Mouse (Mus musculus) activated CD4-positive, CD25-positive, alpha-beta regulatory T cell, adult 4 months (primary cell): ENCODE measurements around the gene Rab31. TPM values are rescaled to one million over a fixed set of nuclear protein-coding genes. Genes with fewer than 3 reads are reported as not detected.

ENCODE experiments used
- ATAC-seq: one replicate; pipeline ENCODE4 v1.8.0; 2017
- polyA plus RNA-seq, 2 experiments: library from polyadenylated mRNA; unstranded; fragments of 100-300 nt; shearing (Covaris generic); gene quantifications; one replicate each; pipeline ENCODE4 v1.2.1; 2017

Rab31 gene
- polyA plus RNA-seq, 2 experiments from 2014 or later, result 2.6 to 3.0 TPM

DNA sequence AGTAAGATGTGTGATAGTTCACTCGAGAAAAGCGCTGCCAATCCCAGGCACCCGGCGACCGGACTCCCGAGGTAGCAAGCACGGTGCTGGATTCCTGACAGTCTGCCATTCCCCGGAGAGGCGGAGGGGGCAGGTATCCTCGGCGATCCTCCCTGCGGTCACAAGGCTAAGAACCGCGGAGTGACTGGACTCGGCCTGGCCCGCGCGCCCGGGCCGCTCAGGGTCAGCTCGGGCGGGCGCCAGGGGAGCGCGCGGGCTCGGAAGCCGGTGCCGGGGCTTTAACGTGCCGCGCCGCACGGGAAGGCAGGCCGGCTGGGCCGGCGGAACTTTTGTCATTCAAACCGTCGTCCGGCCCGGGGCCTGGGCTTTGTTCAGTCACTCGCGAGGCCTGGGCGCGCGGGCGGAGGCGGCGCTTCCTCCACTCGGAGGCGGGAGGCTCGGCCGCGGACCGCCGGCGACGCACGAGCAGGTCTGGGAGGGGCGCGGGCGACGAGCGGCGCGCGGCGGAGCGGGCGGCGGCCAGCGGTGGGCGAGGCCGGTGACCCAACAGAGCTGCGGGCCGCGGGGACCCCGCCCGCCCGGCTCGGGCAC, 10.1 kb upstream of the Rab31 start, which contains the start of gene Ppp4r1:
TSS of gene Ppp4r1 (plus strand) at position 23 of the 591 bp plus-strand sequence.
- peak; percentile 37 for ATAC-seq

DNA sequence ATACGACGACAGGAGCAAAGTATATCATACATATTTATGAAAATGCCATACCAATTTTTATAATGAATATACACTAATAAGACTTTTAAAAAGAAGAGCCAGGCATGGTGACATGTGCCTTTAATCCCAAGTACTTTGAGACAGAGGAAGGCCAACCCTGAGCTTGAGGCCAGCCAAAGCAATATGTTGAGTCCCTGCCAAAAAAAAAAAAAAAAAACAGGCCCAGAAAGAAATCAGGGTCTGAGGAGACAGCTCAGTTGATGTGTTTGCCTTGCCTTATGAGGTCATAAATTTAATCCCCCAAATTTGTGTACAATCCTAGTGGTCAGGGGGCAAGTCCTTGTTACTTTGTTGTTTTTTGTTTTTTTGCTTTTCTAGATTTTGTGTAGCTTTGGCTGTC, 8.4 kb upstream of the Rab31 start:
- ATAC-seq, result no peak

DNA sequence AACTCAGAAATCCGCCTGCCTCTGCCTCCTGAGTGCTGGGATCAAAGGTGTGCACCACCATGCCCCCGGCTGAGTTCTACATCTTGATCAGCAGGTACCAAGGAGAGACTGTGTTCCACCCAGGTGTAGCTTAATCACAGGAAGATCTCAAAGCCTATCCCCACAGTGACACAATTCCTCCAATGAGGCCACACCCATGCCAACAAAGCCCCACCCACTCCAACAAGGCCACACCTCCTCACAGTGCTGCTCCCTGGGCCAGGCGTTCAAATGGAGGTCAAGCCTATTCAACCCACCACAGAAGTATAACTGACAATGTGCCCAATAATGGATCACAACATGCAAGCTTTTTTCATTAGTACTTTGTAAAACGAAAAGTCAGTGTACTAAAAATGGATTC, 4.9 kb upstream of the Rab31 start:
- no peak for ATAC-seq

DNA sequence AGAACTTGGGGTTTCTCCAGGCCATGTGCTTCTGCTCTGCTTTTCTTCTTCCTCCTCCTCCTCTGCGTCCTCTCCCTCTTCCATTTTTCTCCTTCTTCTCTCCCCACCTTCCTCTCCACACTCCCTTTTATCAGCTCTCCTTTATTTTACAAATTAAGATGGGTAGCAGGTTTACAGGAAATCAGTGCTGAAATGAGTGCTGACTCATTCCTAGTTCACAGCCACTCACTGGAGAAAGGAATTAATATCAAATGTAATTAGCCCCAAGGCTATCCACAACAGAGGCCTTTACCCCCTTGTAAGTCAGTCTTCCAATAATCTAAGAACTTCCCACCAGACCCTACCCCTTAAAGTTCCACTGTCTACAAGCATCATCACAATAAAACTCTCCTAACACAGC, 3.7 kb upstream of the Rab31 start:
- no peak for ATAC-seq

DNA sequence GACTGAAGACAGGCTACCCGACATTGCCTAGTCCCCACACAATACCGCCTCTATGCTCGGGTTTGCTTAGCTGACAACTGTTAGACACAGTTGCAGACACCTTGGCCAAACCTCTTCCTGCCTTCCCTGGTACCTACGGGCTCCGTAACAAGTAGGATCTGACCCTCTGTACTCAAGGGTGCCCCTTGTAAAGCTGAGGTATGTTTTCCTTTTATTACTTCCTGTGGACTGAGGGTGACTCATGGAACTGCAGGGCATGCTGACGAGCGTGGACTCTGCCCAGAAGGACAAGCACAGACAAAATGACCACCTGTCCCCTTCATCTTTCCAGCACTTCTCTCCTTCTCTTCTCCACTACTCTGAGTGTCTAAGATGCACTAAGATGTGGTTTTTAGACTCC, 1.9 kb upstream of the Rab31 start:
- no peak for ATAC-seq

DNA sequence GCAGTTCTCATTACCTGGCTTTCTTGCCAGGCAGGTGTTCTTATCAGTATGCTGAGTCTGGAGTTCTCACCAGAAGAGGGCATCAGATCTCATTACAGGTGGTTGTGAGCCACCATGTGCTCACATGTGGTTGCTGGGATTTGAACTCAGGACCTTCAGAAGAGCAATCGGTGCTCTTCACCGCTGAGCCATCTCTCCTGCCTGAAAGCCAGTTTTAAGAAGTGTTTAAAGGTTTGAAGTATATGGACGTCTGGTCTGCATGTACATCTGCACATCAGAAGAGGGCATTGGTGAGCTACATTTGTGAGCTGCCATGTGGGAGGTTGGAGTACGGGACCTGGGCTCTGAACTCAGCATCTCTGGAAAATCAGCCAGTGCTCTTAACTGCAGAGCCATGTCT, 1.1 kb upstream of the Rab31 start:
- ATAC-seq, result no peak

DNA sequence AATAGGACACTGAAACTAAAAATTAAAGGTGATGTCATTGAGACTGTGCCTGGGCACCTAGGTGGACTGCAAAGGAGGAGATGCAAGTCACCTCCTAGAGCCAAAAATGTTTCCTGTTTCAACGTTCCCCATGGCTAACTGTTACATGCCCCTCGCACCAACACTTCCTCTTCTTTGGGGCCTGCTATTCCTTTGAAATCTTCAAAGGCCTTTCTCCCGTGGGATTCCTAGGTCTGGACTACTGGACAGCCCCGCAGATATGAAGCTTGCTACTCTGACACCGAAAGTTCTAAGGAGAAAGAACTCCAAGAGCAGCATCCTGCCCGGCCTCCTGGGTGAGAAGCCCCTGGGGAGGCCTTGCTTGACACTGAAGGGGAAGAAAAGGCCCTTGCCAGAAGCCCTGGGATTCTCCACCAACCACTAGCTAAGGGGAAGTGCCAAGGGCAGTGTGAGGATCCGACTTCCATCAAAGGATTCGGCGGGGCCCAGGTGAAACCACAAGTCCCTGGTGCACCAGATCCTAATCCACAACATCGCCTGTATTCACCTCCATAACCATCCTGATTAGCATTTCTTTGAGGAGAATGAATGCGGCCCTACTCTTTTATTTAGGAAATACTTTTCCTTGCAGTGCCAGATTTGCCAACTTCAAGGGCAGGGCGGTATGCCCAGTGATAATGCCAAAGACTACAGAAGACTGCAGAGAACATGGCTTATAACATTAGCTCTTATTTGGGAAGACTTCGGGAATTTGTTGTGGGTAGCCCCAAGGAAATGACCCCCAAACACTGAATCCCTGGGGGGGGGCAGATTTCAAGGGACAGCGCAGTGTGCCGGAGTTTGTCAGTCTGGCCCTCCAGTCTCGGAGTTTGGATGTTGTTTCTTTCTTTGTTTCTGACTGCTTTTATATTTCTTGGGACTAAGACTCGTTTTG, 1.3 kb downstream of the Rab31 start:
- ATAC-seq, result no peak

DNA sequence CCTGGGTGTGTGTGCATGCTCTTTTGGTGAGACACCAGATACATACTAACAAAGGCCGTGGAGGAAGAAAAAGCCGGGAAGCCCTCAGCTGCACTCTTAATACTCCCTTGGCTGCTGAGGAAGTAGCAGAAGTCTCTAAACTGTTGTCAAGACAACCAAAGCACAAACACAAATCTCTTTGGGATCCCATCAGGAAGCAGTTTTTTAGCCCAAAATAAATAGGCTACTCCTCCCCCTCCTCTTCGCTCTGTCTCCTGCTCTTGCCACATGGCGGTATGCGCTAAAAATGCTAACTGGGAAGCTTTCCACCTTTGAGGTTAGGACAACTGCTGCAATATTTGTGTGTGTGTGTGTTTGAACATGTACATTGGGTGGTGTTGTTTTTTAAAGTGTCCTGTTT, 4.1 kb downstream of the Rab31 start:
- ATAC-seq, result no peak

DNA sequence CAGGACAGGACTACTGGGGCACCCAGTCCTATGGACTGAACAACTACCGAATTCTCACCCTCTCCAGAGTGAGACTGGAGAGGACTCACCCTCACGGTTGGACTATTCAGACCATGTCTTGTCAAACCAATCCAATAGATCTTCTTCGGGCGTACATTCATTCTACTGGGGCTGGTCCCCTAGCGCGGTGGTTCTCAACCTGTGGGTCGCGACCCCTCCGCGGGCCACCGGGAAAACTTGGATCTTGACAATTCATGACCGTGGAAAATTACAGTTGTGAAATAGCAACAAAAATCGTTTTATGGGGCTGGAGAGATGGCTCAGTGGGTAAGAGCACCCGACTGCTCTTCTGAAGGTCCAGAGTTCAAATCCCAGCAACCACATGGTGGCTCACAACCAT, 9.3 kb downstream of the Rab31 start:
- ATAC-seq, result no peak

DNA sequence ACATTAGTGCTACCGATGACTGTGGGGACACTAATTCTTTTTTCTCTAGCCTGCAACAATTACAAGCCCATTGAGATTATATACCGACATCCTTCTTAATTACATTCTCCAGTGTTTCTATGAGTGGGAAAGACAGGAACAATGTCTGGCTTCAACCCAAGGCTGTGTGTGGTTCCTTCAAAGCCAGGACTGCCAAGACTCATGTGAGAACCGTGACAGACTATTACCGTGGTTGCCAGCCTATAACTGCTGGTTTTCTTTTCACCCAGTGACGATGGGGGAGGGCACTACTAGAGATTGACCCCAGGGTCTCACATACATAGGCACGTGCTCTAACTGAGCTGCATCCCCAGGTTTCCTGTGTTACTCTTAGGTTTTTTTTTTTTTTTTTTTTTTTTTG, 15.4 kb downstream of the Rab31 start:
- no peak for ATAC-seq

DNA sequence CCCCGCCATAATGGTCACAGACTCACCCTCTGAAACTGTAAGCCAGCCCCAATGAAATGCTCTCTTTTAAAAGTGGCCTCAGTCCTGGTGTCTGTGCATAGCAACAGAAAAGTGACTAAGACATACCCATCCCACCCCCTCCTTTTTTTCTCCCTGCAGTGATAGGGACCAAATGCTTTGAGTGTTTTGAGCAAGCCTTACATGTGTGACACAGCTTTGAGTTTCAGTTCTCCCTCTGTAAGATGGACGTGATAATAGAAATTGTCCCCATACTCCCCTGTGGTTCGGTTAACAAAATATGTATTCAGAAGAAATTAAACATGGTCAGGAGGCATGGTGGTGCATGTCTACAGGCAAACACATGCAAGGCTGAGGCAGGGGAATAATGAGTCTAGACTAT, 16.7 kb downstream of the Rab31 start:
- ATAC-seq, result no peak

DNA sequence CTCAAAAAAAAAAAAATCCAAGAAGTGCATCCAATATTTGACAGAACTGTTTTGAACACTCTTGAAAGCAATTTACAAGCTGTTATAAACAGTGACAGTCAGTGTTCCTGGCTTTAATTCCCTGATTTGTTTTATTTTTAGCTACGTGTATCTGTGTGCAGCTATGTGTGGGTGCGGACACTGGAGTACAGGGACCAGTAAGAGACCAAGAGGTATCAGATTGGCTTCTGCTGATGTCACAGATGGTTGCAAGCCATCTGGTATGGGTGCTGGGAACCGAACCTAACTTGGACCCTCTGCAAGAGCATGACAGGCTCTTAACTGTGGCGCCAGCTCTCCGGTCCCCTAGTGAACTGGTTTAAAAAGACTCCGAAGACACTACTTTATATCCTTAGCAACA, 19.4 kb downstream of the Rab31 start:
- ATAC-seq, result no peak

DNA sequence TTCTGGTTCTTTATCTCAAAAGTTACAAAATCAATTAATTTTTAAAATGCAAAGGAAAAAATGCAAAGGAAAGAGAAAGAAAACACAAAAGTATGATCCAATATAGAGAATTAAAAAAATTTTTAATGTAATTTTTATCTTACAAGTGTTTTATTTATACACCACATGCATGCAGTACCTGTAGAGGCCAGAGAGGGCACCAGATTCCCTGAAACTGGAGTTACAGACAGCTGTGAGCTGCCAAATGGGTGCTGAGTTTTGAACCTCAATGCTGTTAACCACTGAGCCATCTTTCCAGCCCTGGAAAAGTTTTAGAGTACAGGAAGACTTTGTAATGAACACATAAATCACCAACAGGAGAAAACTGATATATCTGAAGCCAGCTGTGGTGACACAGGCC, 22.3 kb downstream of the Rab31 start:
- no peak for ATAC-seq

DNA sequence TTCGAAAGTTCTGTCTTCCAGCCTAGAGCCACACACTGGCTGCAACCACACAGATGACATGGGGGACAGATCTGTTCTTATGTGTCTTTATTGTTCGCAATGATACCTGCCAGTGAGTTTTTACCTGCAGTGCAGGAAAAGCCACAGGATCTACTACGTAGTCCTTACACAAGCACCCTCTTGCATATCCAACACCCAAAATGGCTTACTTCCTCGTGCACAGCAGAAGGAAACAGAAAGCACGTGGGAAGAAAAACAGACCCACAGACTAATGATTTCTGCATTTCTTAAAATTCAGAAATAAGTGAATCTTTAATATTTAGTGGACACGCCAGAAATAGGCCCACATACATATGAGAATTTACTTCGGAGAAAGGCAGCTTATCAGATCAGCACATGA, 22.7 kb downstream of the Rab31 start:
- ATAC-seq, result no peak

DNA sequence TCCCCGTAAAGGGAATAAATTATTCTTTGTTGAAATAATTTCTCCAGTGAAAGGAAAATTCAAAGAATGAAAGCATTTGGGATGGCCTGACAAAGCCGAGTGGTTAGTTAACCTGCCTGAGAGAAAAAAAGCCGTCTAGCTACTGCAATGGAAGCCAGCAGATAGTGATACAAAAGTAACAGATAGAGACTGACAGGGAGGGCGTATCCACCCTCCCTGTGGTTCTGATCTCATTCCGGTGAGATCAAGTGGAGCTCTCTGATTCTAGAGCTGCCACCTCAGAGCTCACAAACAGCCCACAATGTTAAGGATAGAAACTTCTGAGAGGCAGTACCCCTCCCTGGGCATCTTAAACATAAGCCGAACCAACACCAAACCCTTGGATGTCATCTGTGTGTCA, 23.6 kb downstream of the Rab31 start:
- no peak for ATAC-seq

DNA sequence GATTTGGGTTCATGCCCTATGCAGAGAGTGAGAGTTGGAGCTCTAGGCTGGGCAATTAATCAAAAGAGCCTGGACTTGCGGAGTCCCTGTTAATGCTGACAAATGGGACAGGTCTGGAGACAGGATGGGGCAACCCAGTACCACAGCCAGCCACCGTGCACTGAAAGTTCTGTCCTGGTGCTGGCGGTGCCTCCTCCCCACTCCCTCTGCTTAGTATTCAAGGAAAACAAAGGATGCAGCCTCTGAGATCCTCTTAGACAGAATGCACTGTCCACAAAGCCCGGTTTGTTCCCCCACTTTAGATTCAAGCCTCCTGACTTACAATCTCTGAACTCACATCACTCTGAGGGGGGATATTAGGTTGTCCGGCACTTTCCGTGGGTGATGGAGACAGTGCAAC, 26.2 kb downstream of the Rab31 start:
- no peak for ATAC-seq

DNA sequence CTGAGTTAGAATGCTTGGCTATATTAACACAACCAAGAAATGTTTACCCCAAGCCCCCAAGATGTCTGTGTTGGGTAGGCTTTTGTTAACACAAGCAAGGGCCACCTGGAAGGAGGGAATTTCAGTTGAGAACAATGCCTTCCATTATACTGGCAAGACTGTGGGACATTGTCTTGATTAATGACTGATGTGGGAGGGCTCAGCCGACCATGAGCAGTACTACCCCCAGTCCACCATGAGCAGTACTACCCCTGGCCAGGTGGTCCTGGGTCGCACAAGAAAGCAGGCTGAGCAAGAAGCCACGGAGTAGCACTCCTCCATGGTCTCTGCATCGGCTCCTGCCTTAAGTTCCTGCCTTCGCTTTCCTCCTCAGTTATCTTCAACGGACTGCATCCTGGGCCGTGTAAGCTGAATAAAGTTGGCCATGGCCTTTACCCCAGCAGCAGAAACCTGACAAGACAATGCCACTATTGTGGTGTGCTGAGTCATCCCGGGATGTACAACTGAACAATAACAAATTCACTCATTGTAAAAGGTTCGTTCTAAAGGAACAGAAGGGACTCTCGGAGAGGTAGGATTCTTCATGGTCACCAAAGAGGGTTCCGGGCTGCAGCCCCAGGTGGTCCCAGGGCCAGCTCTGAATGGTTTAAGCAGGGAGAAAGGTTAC, 28.8 kb downstream of the Rab31 start:
- no peak for ATAC-seq

DNA sequence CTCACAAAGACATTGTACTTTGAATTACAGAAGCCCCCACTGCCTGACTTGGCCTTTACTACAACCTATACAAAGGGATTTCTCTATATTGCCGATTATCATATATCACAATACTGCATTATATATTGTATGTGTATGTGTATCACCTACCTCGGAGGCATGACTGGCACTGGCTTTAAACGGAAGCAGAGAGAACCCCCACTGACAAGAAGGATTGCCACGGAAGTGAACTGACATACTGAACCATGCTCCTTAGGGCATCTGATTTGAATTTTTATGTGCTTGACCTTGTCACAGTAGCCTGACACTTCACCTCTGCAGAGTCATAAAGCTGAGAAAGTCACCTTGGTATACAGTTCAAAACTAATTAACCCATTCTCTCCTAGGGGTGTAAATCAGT, 29.6 kb downstream of the Rab31 start:
- no peak for ATAC-seq

DNA sequence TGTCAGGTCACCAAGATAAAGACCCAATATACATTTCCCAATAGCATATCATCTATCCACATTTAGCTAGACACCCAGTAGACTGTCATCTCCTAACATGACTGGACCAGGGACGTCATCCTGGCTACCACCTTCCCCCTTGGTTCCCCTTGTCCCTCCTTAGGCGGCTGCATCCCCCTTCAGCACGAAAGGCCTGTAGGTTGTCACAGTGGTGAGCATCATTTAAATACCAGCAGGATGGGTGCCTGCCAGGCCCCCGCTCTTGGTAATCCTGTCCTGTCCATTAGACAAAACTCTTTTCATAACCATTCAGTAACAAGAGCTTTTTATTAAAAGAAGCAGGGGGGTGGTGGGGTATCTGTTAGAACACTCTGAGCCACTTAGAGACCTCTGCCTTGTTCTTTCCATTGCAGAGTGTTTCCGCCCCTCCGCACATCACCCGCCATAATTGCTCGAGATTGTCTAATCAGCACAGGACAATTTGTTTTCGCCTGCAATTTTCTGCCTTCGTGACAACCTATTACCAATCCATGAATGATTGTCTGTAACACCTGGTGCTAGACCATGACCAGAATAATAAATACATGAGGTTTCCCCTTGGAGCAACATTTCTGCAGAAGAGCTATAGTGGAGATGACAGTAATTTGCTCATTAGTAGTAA, 30.2 kb downstream of the Rab31 start:
- no peak for ATAC-seq

DNA sequence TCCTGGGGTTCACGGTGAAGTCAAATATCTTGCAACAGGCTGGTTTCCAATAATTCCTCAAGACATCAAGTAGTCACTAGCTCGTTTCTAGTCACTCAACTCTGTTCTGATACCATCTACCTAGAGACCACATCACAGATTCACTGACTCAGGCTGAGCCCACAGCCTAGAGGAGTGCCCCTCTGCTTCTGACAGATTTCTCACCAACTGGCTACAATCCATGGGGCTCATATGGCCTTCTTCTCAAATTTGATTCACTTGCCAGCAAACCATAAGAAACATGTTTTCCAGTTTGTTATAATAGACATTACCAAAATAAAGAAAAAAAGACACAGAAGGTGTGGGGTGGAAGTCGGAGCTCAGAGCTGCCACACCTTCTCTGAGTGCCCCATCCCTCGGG, 31.0 kb downstream of the Rab31 start:
- no peak for ATAC-seq

DNA sequence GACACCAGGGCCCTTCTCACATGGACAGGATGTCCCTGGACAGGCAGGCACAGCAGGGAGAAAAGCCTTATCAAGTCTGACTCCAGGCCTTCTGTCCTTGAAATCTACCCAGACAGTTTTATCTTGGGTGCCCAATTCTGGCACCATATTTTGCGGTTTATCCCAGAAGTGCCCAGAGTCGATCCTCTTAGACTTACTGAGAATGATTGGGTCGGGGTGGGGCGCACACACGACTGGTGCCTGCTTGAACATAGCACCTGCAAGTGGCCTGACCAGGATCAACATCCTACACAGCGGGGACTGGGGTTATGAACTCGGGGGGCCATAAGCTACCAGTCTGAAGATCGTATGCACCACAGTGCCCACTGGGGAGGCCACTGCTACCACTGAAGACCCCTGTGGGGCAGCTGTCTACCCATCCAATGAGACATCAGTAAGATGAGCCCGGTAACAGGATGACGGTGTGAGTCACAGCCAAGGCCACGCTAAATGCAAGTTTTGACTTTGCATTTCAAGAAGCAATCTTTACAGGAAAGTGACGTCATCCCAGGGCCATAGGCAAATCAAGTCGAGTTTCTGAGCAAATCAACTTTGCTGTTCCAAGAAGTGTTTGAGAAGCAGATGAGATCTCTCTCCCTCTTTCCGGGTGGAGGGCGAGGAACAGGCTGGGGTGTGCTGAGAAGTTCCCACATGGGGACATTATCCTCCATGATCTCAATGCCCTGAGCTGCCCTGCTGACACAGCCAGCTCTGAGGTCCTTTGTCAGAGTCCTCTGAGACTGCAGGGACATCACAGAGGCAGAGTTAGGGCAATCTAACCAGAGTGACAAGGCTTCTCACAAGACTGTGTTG, 32.5 kb downstream of the Rab31 start:
- ATAC-seq, result no peak

DNA sequence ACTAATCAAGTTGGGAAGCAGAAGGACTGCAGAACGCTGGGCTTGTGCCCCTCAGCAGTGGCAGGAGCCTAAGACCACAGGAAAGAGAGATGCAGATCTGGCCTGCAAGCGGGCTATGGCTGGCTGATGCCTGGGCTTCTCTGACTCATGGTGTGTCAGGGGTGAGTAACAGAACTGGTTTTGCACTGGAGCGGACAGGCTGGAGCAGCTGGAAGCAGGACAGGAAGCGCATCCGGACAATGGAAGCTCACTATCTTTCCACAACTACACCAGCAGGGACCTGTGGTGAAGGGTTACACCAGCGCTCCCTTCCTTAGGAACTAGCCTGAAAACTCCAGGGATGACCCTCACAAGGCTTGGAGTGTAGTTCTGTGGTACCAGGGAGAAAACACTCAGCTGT, 34.9 kb downstream of the Rab31 start:
- ATAC-seq, result no peak
